Mouse (Mus musculus): ENCODE measurements around the gene 4930544D05Rik.

DNA sequence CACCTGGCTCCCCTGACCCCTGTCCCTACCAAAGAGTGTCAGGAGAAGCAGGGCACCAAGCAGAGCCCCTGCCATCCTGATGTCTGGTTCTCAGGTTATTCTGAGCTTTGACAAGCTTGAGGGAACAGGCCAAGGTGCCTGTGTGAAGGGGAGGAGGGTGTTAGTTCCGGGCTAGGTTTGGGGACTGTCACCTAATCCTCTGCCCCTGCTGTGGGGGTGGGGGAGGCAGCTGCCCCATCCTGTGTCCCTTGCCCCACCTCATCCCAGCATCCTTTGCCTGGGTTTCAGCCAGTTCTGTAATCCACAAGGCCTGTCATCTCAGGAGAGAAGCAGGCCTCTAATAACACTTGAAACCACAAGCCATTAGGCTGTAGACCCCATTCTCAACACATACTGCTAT, 3.5 kb downstream of the 4930544D05Rik start, which contains the start of gene Chrne:
- TF ChIP-seq POLR2A (IDR thresholded peaks at IDR 0.05; ENCODE audit: low read depth, low read length) (no peak), CTCF (IDR thresholded peaks at IDR 0.05; ENCODE audit: extremely low read depth, insufficient read length, insufficient replicate concordance, low read depth, low read length) (no peak)
